Mouse (Mus musculus): ENCODE data around the gene Cst7. TPM values are rescaled to one million over a fixed set of nuclear protein-coding genes. Genes with fewer than 3 reads are reported as not detected.

Gene Cst7
- polyA plus RNA-seq, 1 experiment = not detected

DNA sequence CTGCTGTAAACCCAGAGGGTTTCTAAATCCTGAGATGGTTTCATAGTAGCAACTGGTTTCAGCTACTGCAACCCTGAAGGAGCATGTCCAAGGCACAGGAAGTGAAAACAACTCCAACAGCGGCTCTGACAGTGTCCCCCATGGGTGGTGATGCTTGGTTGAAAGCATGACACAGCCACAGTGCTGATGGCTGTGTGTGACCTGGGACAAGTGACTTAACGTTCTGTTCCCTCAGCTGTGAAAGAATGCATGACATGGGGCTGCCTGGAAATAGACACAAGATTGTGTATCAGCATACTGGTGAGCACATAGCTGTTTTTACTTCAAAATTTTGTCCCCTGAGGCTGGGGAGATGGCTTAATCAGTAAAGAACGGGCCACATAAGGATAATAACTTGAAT lies 51.5 kb downstream of the Cst7 start:
- Histone ChIP-seq H3K4me3 (ENCODE audit: insufficient read depth, low read length) (no peak overlapping the region), H3K27ac (ENCODE audit: insufficient read depth, low read depth, low read length) (no peak overlapping the region), H3K4me1 (ENCODE audit: control insufficient read depth, insufficient read depth, low read length) (peaks cover 6% of the 10 kb centered on the region)
- no peak for TF ChIP-seq CTCF (IDR thresholded peaks at IDR 0.05; ENCODE audit: low read depth, low read length)
- TF ChIP-seq POLR2A (IDR thresholded peaks at IDR 0.05; ENCODE audit: borderline replicate concordance, low read depth, low read length) = no peak

- H3K4me1 ChIP-seq (ENCODE audit: control insufficient read depth, insufficient read depth, low read length) = peaks cover 14% of the 10 kb centered on the region
- H3K4me3 ChIP-seq (ENCODE audit: insufficient read depth, low read length) = no peak overlapping the region
- no peak for TF ChIP-seq POLR2A (IDR thresholded peaks at IDR 0.05; ENCODE audit: borderline replicate concordance, low read depth, low read length)
- no peak for TF ChIP-seq CTCF (IDR thresholded peaks at IDR 0.05; ENCODE audit: low read depth, low read length)
- no peak overlapping the region for H3K27ac ChIP-seq (ENCODE audit: insufficient read depth, low read depth, low read length)
Measured at GRCm38 (mm10) chr2:150623957-150624356, 53.7 kb downstream of the Cst7 start.

- no peak overlapping the region for H3K27ac ChIP-seq (ENCODE audit: insufficient read depth, low read depth, low read length)
- peaks cover 23% of the 10 kb centered on the region for H3K4me1 ChIP-seq (ENCODE audit: control insufficient read depth, insufficient read depth, low read length)
- no peak for TF ChIP-seq POLR2A (IDR thresholded peaks at IDR 0.05; ENCODE audit: borderline replicate concordance, low read depth, low read length)
- TF ChIP-seq CTCF (IDR thresholded peaks at IDR 0.05; ENCODE audit: low read depth, low read length) = no peak
- H3K4me3 ChIP-seq (ENCODE audit: insufficient read depth, low read length) = no peak overlapping the region
Measured at GRCm38 (mm10) chr2:150624926-150625325, 54.7 kb downstream of the Cst7 start.

DNA sequence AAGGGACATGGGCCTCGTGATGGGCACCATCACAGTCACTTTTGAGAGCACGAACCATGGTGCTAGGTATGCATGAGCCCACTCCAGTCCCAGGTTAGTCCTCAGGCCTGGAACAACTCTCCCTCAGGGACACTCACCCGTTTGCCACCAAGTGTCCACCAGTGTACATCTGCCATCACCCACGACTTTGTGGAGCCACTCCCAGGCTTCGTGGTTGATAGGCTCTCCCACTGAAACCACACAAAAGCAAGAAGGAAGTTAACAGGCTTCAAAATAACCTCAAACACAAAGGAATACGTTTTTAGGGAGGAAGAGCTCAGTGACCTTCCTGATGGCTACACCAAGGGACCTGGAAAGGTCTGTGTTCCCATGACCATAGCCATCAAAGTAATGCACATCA lies 56.9 kb downstream of the Cst7 start:
- no peak overlapping the region for H3K4me3 ChIP-seq (ENCODE audit: insufficient read depth, low read length)
- TF ChIP-seq CTCF (IDR thresholded peaks at IDR 0.05; ENCODE audit: low read depth, low read length) (no peak), POLR2A (IDR thresholded peaks at IDR 0.05; ENCODE audit: borderline replicate concordance, low read depth, low read length) (no peak)
- H3K4me1 ChIP-seq (ENCODE audit: control insufficient read depth, insufficient read depth, low read length) = peaks cover 18% of the 10 kb centered on the region
- H3K27ac ChIP-seq (ENCODE audit: insufficient read depth, low read depth, low read length) = no peak overlapping the region

Other genes starting within 250 kb of the Cst7 start
- gene Gm10130, start 246.7 kb upstream of the Cst7 start, polyA plus RNA-seq (2012; ENCODE audit: insufficient read depth, insufficient read length, missing spikeins) = 2.4 TPM in 1 of 2 replicates, not detected in the other
- 1.2 and 1.8 TPM in 2 replicates for gene 3300002I08Rik, start 207.7 kb upstream of the Cst7 start, polyA plus RNA-seq (2012; ENCODE audit: insufficient read depth, insufficient read length, missing spikeins)
- gene Zfp442, start 118.9 kb upstream of the Cst7 start, polyA plus RNA-seq (2012; ENCODE audit: insufficient read depth, insufficient read length, missing spikeins) = 1.5 and 3.1 TPM in 2 replicates
- gene Zfp345, start 85.3 kb upstream of the Cst7 start, polyA plus RNA-seq (2012; ENCODE audit: insufficient read depth, insufficient read length, missing spikeins) = not detected in 2 replicates
- gene Apmap, start 38.2 kb downstream of the Cst7 start, polyA plus RNA-seq (2012; ENCODE audit: insufficient read depth, insufficient read length, missing spikeins) = 21.4 and 22.1 TPM in 2 replicates
- gene Acss1, start 98.1 kb downstream of the Cst7 start, polyA plus RNA-seq (2012; ENCODE audit: insufficient read depth, insufficient read length, missing spikeins) = 9.4 and 9.5 TPM in 2 replicates
- gene Vsx1, start 118.9 kb downstream of the Cst7 start, polyA plus RNA-seq (2012; ENCODE audit: insufficient read depth, insufficient read length, missing spikeins) = not detected in 2 replicates
- gene Entpd6, start 178.6 kb downstream of the Cst7 start, polyA plus RNA-seq (2012; ENCODE audit: insufficient read depth, insufficient read length, missing spikeins) = 7.2 and 8.2 TPM in 2 replicates
- 24.3 and 33.9 TPM in 2 replicates for gene Pygb, start 216.3 kb downstream of the Cst7 start, polyA plus RNA-seq (2012; ENCODE audit: insufficient read depth, insufficient read length, missing spikeins)